Mouse (Mus musculus) neural tube, embryonic 15.5 days (tissue): ENCODE data around the gene Gucd1. TPM values are rescaled to one million over a fixed set of nuclear protein-coding genes. Genes with fewer than 3 reads are reported as not detected.
"Not testable (repeated sequence)": the region's sequence is repeated elsewhere in the genome, so short reads cannot be mapped to it uniquely, and the experiment has no call there.

ENCODE experiments used
- ATAC-seq: fragments of 200-750 bp; cut with Nextera tagmentation; 2 replicates; pipeline ENCODE4 v1.8.0; 2017; ENCODE audit warnings: mild to moderate bottlenecking, moderate TSS enrichment, moderate library complexity; ENCODE audit not compliant: low FRiP score
- H3K27ac ChIP-seq: fragments of 300-500 bp; sonication (generic); replicated peaks from 2 replicates; pipeline ENCODE4 v1.5.1; 2015; ENCODE audit warnings: mild to moderate bottlenecking, inconsistent platforms
- H3K27me3 ChIP-seq: fragments of 300-500 bp; sonication (generic); replicated peaks from 2 replicates; pipeline ENCODE4 v1.6.1; 2015; ENCODE audit warnings: inconsistent platforms
- H3K36me3 ChIP-seq: fragments of 300-500 bp; sonication (generic); 2 replicates; pipeline ENCODE4 v1.6.1; 2015; ENCODE audit warnings: inconsistent platforms
- H3K4me1 ChIP-seq: fragments of 300-500 bp; sonication (generic); 2 replicates; pipeline ENCODE4 v1.6.1; 2015; ENCODE audit warnings: inconsistent platforms
- H3K4me2 ChIP-seq: fragments of 300-500 bp; sonication (generic); 2 replicates; pipeline ENCODE4 v1.6.1; 2015; ENCODE audit warnings: inconsistent platforms, mild to moderate bottlenecking, moderate library complexity
- H3K4me3 ChIP-seq: fragments of 300-500 bp; sonication (generic); replicated peaks from 2 replicates; pipeline ENCODE4 v1.5.1; 2015; ENCODE audit warnings: mild to moderate bottlenecking, inconsistent platforms
- H3K9ac ChIP-seq: fragments of 300-500 bp; sonication (generic); replicated peaks from 2 replicates; pipeline ENCODE4 v1.6.1; 2015; ENCODE audit warnings: mild to moderate bottlenecking, inconsistent platforms
- H3K9me3 ChIP-seq: fragments of 300-500 bp; sonication (generic); replicated peaks from 2 replicates; pipeline ENCODE4 v1.6.1; 2016; ENCODE audit warnings: inconsistent platforms
- WGBS: fragments of 180-500 bp; shearing (Covaris S2); methylation state at CpG from one replicate; pipeline ENCODE4 v1.1.7; 2015; ENCODE audit warnings: mixed read lengths; 5-methylcytosine and 5-hydroxymethylcytosine counted together
- polyA plus RNA-seq: library from polyadenylated mRNA; unstranded; fragments of >200 nt; fragmentation: Nextera tagmentation; extraction: Ambion mirVana; gene quantifications from 2 replicates; pipeline ENCODE4 v1.2.1, GENCODE M21; 2015

The Gucd1 gene
- polyA plus RNA-seq, 1 experiment from 2014 or later: 19.1 TPM

- no peaks in the 10 kb centered on the region for H3K4me1 ChIP-seq
- no peaks in the 10 kb centered on the region for H3K9me3 ChIP-seq
- H3K4me3 ChIP-seq: no peak overlapping the region
- 94% methylated on average over 8 of the region's 8 CpGs for WGBS
- no peak overlapping the region for H3K9ac ChIP-seq
- no peaks in the 10 kb centered on the region for H3K27me3 ChIP-seq
- peaks cover 51% of the 10 kb centered on the region for H3K36me3 ChIP-seq
- no peak overlapping the region for H3K27ac ChIP-seq
- no peak for ATAC-seq
- no peak overlapping the region for H3K4me2 ChIP-seq
Observed at GRCm38 (mm10) chr10:75534934-75535333, 17.2 kb upstream of the Gucd1 start.

GRCm38 (mm10) chr10:75534216-75534615 lies 16.4 kb upstream of the Gucd1 start:
- 94% methylated on average over 8 of the region's 8 CpGs for WGBS
- H3K4me3 ChIP-seq: no peak overlapping the region
- H3K9ac ChIP-seq: no peak overlapping the region
- H3K9me3 ChIP-seq: no peaks in the 10 kb centered on the region
- H3K4me1 ChIP-seq: no peaks in the 10 kb centered on the region
- no peak overlapping the region for H3K4me2 ChIP-seq
- H3K27ac ChIP-seq: no peak overlapping the region
- H3K36me3 ChIP-seq: peaks cover 51% of the 10 kb centered on the region
- ATAC-seq: no peak
- H3K27me3 ChIP-seq: no peaks in the 10 kb centered on the region

DNA sequence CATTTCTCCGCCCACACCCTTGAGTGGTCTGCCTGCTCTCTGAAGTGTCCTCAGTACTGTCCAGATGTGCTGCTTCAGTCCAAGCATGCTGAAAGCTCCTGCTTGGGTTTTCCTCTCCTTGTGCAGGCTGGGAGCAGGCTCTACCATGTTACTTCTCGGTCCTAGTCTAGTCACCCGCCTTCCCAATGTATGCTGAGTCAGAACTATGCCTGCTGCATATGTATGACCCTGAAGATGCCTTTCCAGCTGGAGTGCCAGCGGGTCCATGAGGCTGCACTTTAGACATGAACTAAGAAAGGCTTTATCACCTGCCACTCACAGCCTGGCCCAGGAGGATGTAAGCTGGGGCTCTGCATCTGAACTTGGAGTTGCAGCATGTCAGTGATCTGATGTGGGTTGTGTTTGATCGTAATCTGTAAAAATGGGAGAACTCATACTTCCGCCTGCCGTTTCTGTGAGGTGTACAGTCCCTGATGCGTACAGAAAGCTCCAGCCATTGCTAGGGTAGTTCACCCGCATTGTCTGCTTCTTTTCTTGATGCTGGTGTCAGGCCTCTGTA lies 13.8 kb upstream of the Gucd1 start:
- Histone ChIP-seq H3K27ac (no peak overlapping the region), H3K27me3 (no peaks in the 10 kb centered on the region), H3K4me1 (no peaks in the 10 kb centered on the region), H3K4me3 (no peak overlapping the region), H3K36me3 (peaks cover 48% of the 10 kb centered on the region), H3K4me2 (no peak overlapping the region), H3K9me3 (no peaks in the 10 kb centered on the region), H3K9ac (no peak overlapping the region)
- WGBS: 89% methylated on average over 9 of the region's 9 CpGs
- no peak for ATAC-seq

GRCm38 (mm10) chr10:75530322-75530721 lies 12.6 kb upstream of the Gucd1 start:
- no peak overlapping the region for H3K27ac ChIP-seq
- WGBS: 92% methylated on average over 2 of the region's 2 CpGs
- no peaks in the 10 kb centered on the region for H3K27me3 ChIP-seq

DNA sequence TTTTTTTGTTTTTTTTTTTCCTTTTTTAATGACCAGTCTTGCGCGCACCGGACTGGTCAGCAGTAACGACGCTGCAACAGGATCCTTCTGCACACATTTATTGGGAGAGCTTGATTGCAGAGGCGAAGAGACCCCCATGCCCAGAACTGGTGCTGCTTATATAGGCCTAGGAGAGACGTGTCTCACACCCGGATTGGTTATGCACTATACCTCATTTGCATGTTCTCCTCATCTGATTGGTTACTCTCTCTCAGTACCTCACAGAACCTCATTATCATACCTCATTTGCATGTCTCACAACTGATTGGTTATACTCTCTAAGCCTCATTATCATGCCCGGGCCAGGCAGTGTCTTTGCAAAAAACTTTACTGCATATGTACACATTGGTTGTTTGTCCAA lies 7.7 kb upstream of the Gucd1 start:
- WGBS: 86% methylated on average over 9 of the region's 9 CpGs
- H3K4me2 ChIP-seq, H3K4me3 ChIP-seq, H3K27me3 ChIP-seq, H3K27ac ChIP-seq, H3K9me3 ChIP-seq, ATAC-seq, H3K9ac ChIP-seq: not testable (repeated sequence)
- H3K4me1 ChIP-seq: peaks cover 16% of the 10 kb centered on the region
- peaks cover 50% of the 10 kb centered on the region for H3K36me3 ChIP-seq

More at GRCm38 (mm10) chr10:75530322-75530721, 12.6 kb upstream of the Gucd1 start:
- peaks cover 41% of the 10 kb centered on the region for H3K36me3 ChIP-seq
- no peak overlapping the region for H3K9ac ChIP-seq
- no peak overlapping the region for H3K4me2 ChIP-seq
- no peaks in the 10 kb centered on the region for H3K4me1 ChIP-seq
- ATAC-seq: no peak
- no peak overlapping the region for H3K4me3 ChIP-seq
- H3K9me3 ChIP-seq: no peaks in the 10 kb centered on the region

DNA sequence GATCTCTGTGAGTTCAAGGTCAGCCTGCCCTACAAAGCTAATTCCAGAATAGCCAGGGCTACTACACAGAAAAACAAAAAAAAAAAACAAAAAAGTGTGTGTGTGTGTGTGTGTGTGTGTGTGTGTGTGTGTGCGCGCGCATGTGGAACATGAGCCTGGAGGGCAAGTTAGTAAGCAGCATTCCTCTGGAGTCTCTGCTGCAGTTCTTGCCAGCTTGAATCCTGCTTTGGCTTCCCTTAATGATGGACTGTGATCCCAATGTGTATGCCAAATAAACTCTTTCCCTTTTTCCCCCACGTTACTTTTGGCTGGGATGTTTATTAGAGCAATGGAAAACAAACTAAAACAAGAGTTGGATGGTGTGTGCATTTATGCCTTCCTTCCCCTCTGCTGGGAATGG lies 3.9 kb upstream of the Gucd1 start:
- Histone ChIP-seq H3K4me2 (no peak overlapping the region), H3K9me3 (no peaks in the 10 kb centered on the region), H3K27ac (no peak overlapping the region), H3K27me3 (no peaks in the 10 kb centered on the region), H3K4me1 (peaks cover 34% of the 10 kb centered on the region), H3K4me3 (no peak overlapping the region), H3K36me3 (peaks cover 64% of the 10 kb centered on the region), H3K9ac (no peak overlapping the region)
- ATAC-seq: no peak
- WGBS: 93% methylated on average over 4 of the region's 4 CpGs

GRCm38 (mm10) chr10:75520581-75520980 lies 2.8 kb upstream of the Gucd1 start:
- H3K27ac ChIP-seq: no peak overlapping the region
- H3K9ac ChIP-seq: no peak overlapping the region
- H3K4me2 ChIP-seq: no peak overlapping the region
- H3K4me1 ChIP-seq: peaks cover 45% of the 10 kb centered on the region
- peaks cover 58% of the 10 kb centered on the region for H3K36me3 ChIP-seq
- WGBS: 96% methylated on average over 5 of the region's 5 CpGs
- no peak for ATAC-seq
- H3K27me3 ChIP-seq: no peaks in the 10 kb centered on the region
- H3K9me3 ChIP-seq: no peaks in the 10 kb centered on the region
- H3K4me3 ChIP-seq: no peak overlapping the region

DNA sequence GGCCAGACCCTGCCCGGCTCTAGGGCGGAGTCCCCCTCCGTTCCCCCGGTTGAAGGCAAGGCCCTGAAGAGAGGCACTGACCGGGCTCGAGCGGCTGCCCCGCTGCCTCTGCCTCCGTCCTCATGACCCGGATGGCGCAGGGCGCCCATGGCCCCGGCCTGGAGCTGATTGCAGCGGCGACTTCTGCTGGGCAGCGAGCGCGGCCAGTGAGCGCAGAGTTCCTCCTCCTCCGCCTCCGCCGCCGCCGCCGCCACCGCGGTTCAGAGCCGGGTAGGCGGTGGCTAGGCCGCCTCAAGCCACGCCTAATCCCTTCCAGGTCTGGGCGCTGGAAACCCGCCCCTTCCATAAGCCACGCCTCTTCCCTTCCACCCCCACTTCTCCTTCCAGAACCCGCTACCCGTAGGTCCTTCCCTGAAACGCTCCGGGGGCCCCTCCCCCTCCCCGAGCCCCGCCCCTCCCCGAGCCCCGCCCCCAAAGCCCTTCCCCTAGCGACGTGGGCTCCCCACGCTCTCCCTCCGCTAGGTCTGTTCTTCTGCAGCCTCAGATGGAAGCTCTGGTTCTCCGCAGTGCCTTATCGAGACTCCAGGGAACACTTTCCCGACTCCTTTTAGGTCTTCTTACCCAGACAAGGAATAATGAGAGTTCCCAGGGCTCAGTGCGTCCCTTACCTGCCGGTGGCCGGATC lies 557 bp downstream of the Gucd1 start, which contains the start of gene Snrpd3:
Gene Snrpd3, plus strand, starts transcription at position 479 of the 685 bp plus-strand sequence.
- H3K4me1 ChIP-seq: peaks cover 54% of the 10 kb centered on the region
- ATAC-seq: peak; percentile 98

DNA sequence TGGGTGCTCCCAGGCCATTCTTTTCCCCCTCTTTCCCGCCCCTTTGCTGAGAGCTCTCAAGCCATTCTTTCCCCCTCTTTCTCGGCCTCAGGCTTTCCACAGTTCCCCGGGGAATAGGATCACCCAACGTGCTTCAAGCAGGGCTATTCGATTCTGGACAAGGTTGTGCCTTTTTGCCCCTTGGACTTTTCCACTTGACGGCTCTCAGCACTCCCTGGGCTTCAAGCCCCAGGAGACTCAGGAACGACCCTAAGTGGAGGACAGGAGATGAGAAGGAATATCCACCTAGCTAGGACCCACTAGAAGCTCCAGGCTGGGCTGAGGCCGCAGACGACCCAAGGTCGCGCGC lies 1.1 kb downstream of the Gucd1 start:
- H3K4me3 ChIP-seq: peak overlapping the region; percentile 91
- peaks cover 49% of the 10 kb centered on the region for H3K4me1 ChIP-seq
- no peaks in the 10 kb centered on the region for H3K27me3 ChIP-seq
- H3K36me3 ChIP-seq: peaks cover 29% of the 10 kb centered on the region
- 1% methylated on average over 12 of the region's 12 CpGs for WGBS
- H3K9me3 ChIP-seq: no peaks in the 10 kb centered on the region
- no peak for ATAC-seq
- H3K27ac ChIP-seq: peak overlapping the region; percentile 99
- peak overlapping the region; percentile 94 for H3K9ac ChIP-seq
- peak overlapping the region; percentile 73 for H3K4me2 ChIP-seq

More for the DNA sequence above, 557 bp downstream of the Gucd1 start, which contains the start of gene Snrpd3:
- no peaks in the 10 kb centered on the region for H3K27me3 ChIP-seq
- peak within 1 kb of the TSS; percentile 73 for H3K4me2 ChIP-seq
- H3K9me3 ChIP-seq: no peaks in the 10 kb centered on the region
- H3K36me3 ChIP-seq: peaks cover 30% of the 10 kb centered on the region
- 0% methylated on average over 40 of the region's 52 CpGs for WGBS
- peak within 1 kb of the TSS; percentile 91 for H3K4me3 ChIP-seq
- peak within 1 kb of the TSS; percentile 99 for H3K27ac ChIP-seq
- peak within 1 kb of the TSS; percentile 94 for H3K9ac ChIP-seq

- no peaks in the 10 kb centered on the region for H3K9me3 ChIP-seq
- peaks cover 29% of the 10 kb centered on the region for H3K36me3 ChIP-seq
- H3K4me2 ChIP-seq: peak overlapping the region; percentile 73
- ATAC-seq: no peak
- peak overlapping the region; percentile 94 for H3K9ac ChIP-seq
- H3K27me3 ChIP-seq: no peaks in the 10 kb centered on the region
- peak overlapping the region; percentile 99 for H3K27ac ChIP-seq
- peak overlapping the region; percentile 91 for H3K4me3 ChIP-seq
- H3K4me1 ChIP-seq: peaks cover 45% of the 10 kb centered on the region
- WGBS: 31% methylated on average over 8 of the region's 8 CpGs
Observed at GRCm38 (mm10) chr10:75516038-75516723, 1.6 kb downstream of the Gucd1 start.

DNA sequence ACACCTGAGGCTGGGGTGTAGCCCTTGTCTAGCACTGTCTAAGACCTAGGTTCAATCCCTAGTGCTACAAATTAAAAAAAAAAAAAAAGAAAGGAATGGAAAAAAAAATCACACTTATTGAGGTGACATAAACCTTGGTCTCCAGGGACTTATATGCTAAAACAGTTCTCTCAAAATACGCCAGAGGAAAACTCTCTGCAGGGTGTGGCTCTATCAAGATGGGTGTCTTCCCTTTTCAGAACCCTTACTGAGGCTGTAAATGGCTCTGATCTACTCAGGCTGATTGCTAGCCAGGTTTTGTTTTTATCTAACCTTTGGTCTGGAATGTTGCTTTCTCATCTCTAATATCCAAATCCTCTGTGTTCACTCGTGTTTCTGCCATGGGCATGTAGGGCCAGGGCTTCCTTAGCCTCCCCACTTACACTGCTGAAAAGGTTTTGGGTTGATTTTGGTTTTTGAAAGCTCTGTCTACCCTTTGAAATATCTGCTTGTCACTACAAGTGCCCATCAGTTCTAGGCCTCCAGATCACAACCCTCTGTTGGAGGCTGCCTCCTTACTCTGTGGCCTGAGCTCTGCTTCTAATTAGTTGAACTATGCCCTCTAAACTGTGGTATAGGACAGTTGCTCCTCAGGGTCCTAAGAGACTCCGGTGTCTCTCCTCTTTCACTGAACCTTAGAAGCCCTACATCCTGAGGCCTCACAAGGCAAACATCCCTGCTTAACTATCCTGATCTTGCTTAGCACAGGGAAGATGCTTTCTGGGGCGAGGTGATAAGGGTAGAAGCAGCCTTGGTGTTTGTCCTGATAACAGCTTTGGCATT lies 2.3 kb downstream of the Gucd1 start:
- 83% methylated on average over 4 of the region's 4 CpGs for WGBS
- Histone ChIP-seq H3K9me3 (no peaks in the 10 kb centered on the region), H3K4me2 (peak overlapping the region; percentile 73), H3K4me1 (peaks cover 37% of the 10 kb centered on the region), H3K4me3 (0 out of 2 replicates have a peak overlapping the region, but pooled peaks have one; percentile 91), H3K27me3 (no peaks in the 10 kb centered on the region), H3K9ac (peak overlapping the region; percentile 94; the same call in 1 of the 2 replicates), H3K36me3 (peaks cover 29% of the 10 kb centered on the region), H3K27ac (no peak overlapping the region)
- no peak for ATAC-seq
